Mouse (Mus musculus) ovary, postnatal 36 days (tissue): ENCODE measurements around the gene BC037034.

Experiments
- DNase-seq: peaks from one replicate; pipeline ENCODE4 v3.0.0; 2022; ENCODE audit warnings: low spot score, mixed read lengths

Gene BC037034

DNA sequence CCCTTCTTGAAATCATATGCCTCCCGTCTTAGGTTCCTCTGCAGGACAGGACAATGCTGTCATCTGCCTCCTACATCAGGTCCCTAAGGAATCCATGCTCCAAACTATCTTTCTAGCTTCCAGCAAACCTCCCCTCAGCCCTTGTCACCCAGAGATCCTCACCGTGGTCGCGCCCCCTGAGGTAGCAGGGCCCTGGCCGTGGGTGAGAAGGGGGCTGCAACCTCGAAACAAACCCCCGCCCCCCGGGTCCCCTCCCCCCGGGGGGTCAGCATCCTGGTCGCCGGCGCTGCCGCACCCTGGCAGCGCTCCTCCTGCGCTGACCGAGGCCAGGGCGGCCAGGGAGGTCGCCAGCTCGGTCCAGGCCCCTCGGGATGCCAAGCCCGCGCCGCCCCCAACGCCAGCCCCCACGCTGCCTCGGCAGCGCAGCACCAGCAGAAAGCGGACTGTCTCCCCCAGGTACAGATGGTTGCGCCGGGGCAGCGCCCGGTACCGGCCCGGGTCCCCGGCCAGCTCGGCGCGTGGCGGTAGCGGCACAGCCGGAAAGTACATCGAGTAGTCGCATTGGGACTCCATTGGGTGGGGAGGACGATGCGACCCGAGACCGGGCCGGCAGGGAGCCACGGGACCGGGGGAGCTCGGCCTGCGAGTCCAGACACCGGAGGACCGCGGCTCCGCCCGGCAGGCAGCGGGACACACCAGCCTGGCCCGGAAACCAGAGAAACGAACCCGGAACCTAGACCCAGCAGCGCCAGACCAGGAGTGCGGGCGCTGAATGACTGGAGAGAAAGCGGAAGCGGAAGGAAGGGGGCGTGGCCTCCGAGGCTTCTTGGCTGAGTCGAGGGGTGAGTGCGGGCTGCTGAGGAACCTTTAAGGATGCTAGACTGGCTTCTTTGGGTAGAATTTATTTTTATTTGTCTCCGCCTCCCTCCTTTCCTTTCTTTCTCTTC lies at the start of gene BC037034:
BC037034 (minus strand) TSS at position 774 of the 947 bp plus-strand sequence.
- DNase-seq: peak; percentile 87

DNA sequence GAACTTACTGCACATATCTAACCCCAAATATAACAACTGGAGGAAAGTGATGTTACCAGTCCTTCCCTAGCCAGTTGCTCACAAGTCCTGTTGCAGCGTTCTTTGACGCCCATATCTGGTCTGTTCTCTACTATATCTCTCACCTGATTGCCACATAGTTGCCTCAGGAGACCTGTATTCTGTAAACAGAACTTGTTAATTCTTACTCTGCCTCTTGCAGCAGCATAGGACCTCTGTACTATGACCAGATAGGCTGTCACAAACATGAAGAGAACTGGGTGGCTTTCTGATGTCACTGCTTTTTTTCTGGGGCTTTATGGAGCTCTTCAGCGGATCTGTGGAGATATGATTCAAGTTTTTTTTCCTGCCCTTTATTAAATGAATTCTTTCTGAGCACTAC lies 49.0 kb upstream of the BC037034 start:
- DNase-seq: no peak

DNA sequence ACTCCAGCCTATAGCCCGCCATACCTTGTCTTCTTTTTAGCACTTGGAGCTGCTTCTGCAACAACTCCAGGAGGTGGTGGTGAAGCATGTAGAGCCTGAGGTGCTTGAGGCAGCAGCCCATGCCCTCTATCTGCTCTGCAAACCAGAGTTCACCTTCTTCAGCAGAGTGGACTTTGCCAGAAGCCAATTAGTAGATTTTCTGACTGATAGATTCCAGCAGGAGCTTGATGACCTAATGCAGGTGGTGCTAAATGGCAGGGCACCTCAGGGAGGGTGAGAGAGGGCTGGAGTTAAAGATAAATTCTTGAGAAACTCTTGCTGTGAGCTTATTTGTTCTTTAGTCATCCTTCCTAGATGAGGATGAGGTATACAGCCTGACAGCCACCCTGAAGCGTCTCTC lies 35.8 kb upstream of the BC037034 start:
- no peak for DNase-seq

- no peak for DNase-seq
Observed at GRCm38 (mm10) chr5:138294158-138294557, 30.3 kb upstream of the BC037034 start.

DNA sequence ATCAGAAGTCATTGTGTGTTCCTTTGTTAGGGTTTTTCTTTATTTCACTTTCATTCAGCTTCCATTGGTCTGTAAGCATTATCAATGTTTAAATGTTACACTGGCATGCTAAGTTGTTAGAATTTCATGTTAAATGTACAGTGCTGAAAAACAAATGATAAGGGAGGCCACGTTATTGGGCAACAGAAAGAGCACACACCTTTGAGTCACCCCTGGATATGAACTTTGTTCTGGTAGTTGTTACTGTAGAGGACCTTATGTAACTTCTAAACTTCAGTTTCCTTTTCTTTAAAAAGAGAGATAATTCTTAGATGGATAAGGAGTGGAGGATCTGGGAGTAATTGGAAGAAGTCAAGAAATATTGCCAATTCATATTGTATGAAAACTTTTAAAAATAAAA lies 27.8 kb upstream of the BC037034 start:
- DNase-seq: no peak

DNA sequence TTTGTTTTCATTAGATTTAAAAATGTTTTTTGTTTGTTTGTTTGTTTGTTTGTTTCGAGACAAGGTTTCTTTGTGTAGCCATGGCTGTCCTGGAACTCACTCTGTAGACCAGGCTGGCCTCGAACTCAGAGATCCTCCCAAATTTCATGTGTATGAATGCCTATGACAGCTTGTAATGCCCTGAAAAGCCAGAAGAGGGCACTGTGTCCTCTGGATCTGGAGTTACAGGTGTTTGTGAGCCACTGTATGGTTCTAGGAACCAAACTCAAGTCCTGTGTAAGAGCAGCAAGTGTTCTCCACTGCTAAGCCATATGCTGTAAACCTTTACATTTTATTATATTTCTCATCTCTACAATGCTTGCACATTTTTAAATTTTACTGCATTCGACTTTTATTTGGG lies 24.0 kb upstream of the BC037034 start:
- DNase-seq: no peak

DNA sequence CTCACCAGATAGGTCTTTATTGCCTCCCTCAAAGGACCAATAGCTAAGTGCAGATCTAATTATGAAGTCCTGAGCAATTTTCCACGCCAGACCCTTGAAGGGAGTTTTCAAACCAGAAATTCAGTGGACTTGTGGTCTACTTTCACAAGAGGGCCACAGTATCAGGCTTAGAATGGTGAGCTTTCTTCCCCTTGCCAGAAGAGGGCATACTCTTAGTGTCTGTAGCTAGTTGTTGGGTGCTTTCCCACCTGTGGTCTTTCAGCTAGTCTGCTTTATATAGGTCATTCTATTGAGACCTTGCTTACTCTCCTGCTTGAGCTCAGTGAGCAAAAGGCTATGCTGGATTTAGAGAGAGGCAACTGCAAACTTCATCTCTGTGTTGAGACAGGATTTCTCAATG lies 19.7 kb upstream of the BC037034 start:
- no peak for DNase-seq

DNA sequence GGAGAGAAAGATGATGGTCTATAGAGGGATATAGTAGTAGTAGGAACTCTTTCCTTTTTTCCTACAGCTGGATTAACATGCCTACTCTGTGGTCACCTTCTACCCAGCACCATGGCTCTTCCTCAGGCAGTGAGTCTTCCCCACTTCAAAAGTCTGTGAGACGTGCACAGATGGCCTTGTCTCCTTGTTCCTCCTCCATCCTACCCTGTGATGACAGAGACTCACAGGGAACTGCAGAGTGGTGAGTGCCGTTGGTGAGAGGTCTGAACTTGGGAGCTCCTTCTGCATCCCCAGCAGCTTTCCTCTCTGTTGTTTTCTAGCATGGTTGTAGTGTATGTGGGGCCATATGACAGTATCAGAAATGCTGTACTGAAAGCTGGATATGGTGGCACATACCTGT lies 18.0 kb upstream of the BC037034 start:
- DNase-seq: no peak

DNA sequence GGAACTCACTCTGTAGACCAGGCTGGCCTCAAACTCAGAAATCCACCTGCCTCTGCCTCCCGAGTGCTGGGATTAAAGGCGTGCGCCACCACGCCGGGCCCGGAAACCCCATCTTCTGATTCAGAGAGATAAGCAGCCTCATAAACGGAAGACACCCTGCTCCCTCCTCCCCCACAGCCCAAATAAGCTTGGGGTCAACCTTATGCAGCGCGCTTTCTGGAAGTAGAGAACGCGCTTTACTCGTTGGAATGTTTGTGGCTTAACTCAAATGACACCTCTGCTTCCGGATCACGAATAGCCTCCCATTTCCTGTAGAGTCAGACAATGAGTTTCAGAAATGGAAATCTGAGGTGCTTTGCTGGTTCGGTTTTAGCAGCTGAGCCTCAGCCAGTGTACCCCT lies 17.0 kb upstream of the BC037034 start:
- no peak for DNase-seq

DNA sequence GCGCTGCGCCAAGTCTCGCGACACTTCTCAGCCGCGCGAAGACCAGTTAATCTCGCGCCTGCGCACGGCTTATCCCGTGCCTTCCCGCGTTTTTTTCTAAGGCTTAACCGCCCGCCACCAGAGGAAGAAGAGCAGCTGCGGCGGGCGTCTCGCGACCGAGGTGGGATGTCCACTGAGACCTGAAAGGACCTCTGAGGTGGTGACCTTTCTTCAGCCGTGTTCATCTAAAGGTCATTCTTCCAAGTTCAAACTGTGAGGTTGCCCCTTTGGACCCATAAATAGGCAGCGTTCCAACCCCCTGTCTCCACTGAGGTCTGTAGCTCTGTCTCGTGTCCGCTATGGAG lies 16.6 kb upstream of the BC037034 start:
- DNase-seq: no peak

DNA sequence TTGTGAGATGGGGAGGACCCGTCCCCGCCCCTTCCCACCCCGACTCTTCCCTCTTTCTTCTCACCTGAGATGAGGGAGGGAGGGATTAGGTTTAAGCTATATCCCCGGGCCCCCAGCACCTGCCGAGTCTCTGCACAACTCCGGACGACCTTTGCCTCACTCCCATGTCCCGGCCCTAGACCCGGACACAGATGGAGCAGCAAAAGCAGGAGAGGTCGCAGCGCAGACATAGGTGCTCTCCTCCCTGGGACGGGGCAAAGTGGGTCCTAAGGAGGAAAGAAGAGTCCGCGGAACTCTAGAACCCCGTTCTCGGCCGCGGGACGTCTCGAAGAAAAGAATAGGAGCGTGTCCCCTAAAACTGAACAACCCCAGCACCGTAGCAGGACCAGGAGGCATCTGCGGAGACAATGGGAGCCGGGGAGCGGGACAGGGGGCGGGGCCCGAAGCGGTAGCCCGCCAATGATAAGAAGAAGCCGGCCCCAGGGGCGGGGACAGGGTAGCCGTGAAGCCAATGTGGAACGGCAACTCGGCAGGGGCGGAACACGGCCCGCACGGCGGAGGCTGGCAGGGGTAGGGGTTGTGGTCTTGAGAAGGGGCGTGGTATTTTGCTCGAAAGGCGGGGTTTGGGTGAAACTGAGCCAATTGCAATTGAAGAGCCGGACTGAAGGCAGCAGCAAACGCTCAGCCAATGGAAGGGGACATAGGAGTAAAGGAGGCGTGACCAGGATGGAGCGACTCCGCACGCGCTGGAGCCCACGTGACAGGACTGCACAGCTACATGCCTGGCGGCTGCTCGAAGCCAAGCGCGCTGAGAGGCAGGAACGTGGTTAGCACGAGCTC lies 16.0 kb upstream of the BC037034 start, which contains the start of the genes Gm43720, Gpc2 and Stag3:
Gm43720 (minus strand) TSS at position 374 of the 840 bp plus-strand sequence.
Gpc2 (minus strand) TSS at position 421 of the 840 bp plus-strand sequence.
Stag3 (plus strand) TSS at position 656 of the 840 bp plus-strand sequence.
- DNase-seq: peak; percentile 82

DNA sequence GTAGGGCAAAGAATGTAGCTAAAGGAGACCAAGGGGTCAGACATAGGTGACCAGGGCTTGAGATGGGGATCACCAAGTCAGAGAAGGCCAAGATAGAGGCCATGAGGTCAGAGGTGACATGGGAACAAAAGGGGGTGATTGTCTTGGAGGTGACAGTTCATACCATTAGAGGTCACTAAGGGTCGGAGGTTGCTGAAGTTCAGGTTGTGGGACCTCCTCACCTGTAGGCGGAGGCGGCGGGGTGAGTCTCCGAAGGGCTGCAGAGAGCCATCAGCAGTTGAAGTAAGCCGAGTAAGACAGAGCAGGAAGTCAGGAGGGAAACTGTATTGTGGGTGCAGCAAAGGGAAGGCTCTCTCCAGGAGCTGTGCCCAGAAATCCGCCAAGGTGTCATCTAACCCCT lies 14.2 kb upstream of the BC037034 start:
- no peak for DNase-seq

- DNase-seq: no peak
Observed at GRCm38 (mm10) chr5:138275216-138276050, 11.6 kb upstream of the BC037034 start.

DNA sequence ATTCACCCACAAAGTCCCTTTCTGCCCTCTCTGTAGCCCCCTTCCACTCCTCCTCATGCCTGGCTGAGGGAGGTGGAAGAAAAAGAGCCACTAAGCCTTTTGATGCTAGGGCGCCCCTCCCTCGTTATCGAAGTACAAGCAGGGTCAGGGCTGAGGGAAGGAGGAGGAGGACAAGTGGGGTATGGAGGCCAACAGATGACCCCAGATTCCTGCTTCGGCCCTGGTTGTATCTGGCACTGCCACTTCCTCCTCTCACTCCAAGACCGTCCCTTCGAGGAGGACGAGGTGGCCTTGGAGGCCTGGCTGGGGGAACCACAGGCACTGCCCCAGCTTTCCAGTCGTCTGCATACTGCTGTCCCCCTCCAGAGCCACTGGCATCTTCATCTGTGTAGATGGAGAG lies 10.4 kb upstream of the BC037034 start:
- DNase-seq: no peak

DNA sequence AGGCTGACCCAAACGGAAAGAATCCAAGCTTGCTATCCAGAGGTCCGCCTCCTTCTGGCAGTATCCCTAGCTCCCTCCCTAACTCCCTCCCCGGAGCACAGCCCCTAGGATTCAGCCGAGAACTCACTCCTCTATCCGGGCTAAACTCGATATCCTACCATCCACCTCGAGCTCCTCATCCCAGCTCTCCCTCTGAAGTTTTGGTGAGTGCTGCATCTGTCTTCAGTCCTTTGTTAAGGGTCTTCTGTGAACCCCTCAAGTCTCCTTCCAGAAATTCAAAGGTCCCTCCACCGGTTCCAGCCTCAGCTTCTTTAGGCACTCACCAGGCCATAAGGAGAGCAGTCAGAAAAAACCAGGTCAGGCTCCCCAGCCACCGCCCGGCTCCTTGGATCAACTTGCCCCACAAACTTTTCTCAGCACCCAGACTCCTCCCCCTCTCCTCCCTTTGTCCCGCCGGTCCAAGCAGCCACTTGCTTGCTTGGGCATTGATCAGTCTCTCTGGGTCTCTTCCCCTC lies 8.6 kb upstream of the BC037034 start, which contains the start of gene Gal3st4:
Gal3st4 (minus strand) TSS at position 432 of the 515 bp plus-strand sequence.
- DNase-seq: no peak

- no peak for DNase-seq
Observed at GRCm38 (mm10) chr5:138271232-138271631, 7.4 kb upstream of the BC037034 start.

- no peak for DNase-seq
Observed at GRCm38 (mm10) chr5:138268980-138269379, 5.1 kb upstream of the BC037034 start.

GRCm38 (mm10) chr5:138267114-138267513 lies 3.3 kb upstream of the BC037034 start:
- no peak for DNase-seq

DNA sequence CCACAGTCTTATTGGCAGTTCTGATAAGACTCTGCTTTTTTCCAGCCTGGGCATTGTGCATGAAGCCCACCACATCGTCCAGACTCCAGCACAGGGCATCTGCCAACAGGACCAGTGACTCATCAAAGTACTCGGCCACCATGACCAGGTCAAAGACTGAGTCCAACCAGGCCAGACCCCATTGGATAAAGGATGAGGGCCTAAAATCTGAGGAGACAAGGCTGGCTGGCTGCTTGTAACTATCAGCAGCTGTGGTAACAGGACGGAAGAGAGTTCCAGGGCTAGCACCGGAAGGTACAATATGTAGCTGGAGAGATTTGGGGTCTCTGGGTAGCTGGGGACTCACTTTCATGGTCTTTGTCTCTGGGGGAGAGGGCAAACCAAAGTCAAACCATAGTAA lies 1.9 kb upstream of the BC037034 start:
- no peak for DNase-seq

- no peak for DNase-seq
Observed at GRCm38 (mm10) chr5:138264207-138264578, 360 bp upstream of the BC037034 start.

DNA sequence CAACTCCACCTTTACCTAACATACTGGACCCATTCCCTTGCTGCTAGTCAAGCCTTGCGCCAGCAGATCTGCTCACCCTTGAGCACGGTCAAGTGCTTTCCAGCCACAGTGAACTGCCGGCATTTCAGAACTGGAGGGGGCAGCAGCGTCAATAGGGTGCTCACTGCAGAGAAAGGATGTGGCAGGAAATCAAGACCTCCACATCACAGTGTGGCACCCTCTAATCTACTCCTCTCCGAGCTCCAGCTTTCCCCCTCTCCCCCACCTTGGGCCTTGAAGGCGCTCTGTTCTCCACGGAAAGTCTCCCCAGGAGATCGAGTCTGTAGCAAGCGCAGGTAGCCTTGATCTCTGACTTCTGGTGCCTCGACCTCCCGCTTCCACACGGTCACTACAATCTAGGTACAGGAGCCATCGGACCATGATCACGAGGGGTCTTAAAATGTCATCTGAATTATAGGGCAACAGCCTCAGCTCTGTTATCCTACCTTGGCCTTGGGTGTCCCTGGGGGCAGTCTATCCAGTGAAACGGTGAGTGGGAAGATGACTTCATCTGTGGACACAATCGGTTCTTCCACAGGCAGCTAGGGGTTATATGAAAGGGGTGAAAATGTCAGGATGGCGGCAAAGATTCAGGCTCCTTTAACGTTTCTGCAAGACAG lies 1.1 kb downstream of the BC037034 start:
- DNase-seq: no peak
